Mouse (Mus musculus) heart, postnatal 0 days (tissue): ENCODE results near the gene Mtf2. TPM values are rescaled to one million over a fixed set of nuclear protein-coding genes. Genes with fewer than 3 reads are reported as not detected.

Source experiments
- ATAC-seq: fragments of 200-750 bp; cut with Nextera tagmentation; 2 replicates; pipeline ENCODE4 v1.8.0; 2017; ENCODE audit warnings: low read depth, moderate number of reproducible peaks, moderate library complexity; ENCODE audit not compliant: insufficient read depth
- DNase-seq: peaks from one replicate; pipeline ENCODE4 v3.0.0-alpha.2; 2016; ENCODE audit warnings: low spot score
- H3K27ac ChIP-seq: fragments of 300-500 bp; sonication (generic); 2 replicates; pipeline ENCODE4 v1.5.1; 2014; ENCODE audit warnings: low read depth, mild to moderate bottlenecking
- H3K27me3 ChIP-seq: fragments of 300-500 bp; sonication (generic); 2 replicates; pipeline ENCODE4 v1.6.1; 2014; ENCODE audit warnings: low read length, mixed read lengths; ENCODE audit not compliant: control insufficient read depth, insufficient read depth
- H3K36me3 ChIP-seq: fragments of 300-500 bp; sonication (generic); replicated peaks from 2 replicates; pipeline ENCODE4 v1.6.1; 2014; ENCODE audit warnings: low read length, mixed read lengths; ENCODE audit not compliant: control insufficient read depth, insufficient read depth
- H3K4me1 ChIP-seq: fragments of 300-500 bp; sonication (generic); 2 replicates; pipeline ENCODE4 v1.6.1; 2014; ENCODE audit warnings: antibody characterized with exemption; ENCODE audit not compliant: control insufficient read depth, insufficient read depth
- H3K4me2 ChIP-seq: fragments of 300-500 bp; sonication (generic); 2 replicates; pipeline ENCODE4 v1.6.1; 2014; ENCODE audit warnings: low read depth, mild to moderate bottlenecking, low read length, moderate library complexity
- H3K4me3 ChIP-seq: fragments of 300-500 bp; sonication (generic); 2 replicates; pipeline ENCODE4 v1.5.1; 2014; ENCODE audit warnings: low read depth, low read length
- H3K9ac ChIP-seq: fragments of 300-500 bp; sonication (generic); replicated peaks from 2 replicates; pipeline ENCODE4 v1.6.1; 2014; ENCODE audit warnings: low read depth, low read length, mixed read lengths
- H3K9me3 ChIP-seq: fragments of 300-500 bp; sonication (generic); replicated peaks from 2 replicates; pipeline ENCODE4 v1.6.1; 2016; ENCODE audit warnings: low read length; ENCODE audit not compliant: control insufficient read depth
- CTCF ChIP-seq: IDR thresholded peaks from 2 replicates; pipeline ENCODE4 v1.5.1; 2016; ENCODE audit warnings: antibody characterized with exemption, control low read depth, low read depth
- EP300 ChIP-seq: IDR thresholded peaks from 2 replicates; pipeline ENCODE4 v1.6.1; 2016; ENCODE audit warnings: antibody characterized with exemption, low read depth
- WGBS: fragments of 180-500 bp; shearing (Covaris S2); extraction: QIAGEN DNeasy Blood & Tissue Kit; methylation state at CpG from one replicate; pipeline ENCODE4 v1.1.7; 2014; 5-methylcytosine and 5-hydroxymethylcytosine counted together
- polyA plus RNA-seq: library from polyadenylated mRNA; unstranded; fragments of >200 nt; fragmentation: Nextera tagmentation; extraction: Ambion mirVana; gene quantifications from 2 replicates; pipeline ENCODE4 v1.2.1, GENCODE M21; 2015
- total RNA-seq: library from RNA; depleted of rRNA; stranded (reverse); fragments of >200 nt; gene quantifications from 2 replicates; pipeline ENCODE4 v1.2.3, GENCODE M21; 2014; ENCODE audit warnings: low replicate concordance; rRNA removed

Mtf2 gene
- total and polyA plus RNA-seq, 2 experiments from 2014 or later, result 20.2 to 38.1 TPM

- Histone ChIP-seq H3K9ac (peak overlapping the region; percentile 87), H3K4me1 (no peaks in the 10 kb centered on the region), H3K9me3 (no peaks in the 10 kb centered on the region), H3K27me3 (no peaks in the 10 kb centered on the region), H3K36me3 (peaks cover 8% of the 10 kb centered on the region; the same call in 1 of the 2 replicates), H3K4me3 (peak overlapping the region; percentile 91), H3K4me2 (peak overlapping the region; percentile 86), H3K27ac (peak overlapping the region; percentile 97)
- WGBS, result under 1% methylated on average over 32 of the region's 32 CpGs
- DNase-seq, result peak; percentile 55
- peak; percentile 21 for ATAC-seq
- TF ChIP-seq CTCF (no peak), EP300 (no peak)
These were observed 66.5 kb downstream of the Mtf2 start for GRCm38 (mm10) chr5:108131849-108132440.

GRCm38 (mm10) chr5:108132441-108133243 is 67.2 kb downstream of the Mtf2 start, which contains the start of the genes Tmed5 and Ccdc18:
Gene Tmed5, minus strand, starts transcription at chr5:108132620.
Gene Ccdc18, plus strand, starts transcription at chr5:108132875.
- no peaks in the 10 kb centered on the region for H3K27me3 ChIP-seq
- H3K9ac ChIP-seq, result peak within 1 kb of the TSS; percentile 87
- peak within 1 kb of the TSS; percentile 97 for H3K27ac ChIP-seq
- H3K4me1 ChIP-seq, result no peaks in the 10 kb centered on the region
- H3K4me2 ChIP-seq, result peak within 1 kb of the TSS; percentile 86
- H3K9me3 ChIP-seq, result no peaks in the 10 kb centered on the region
- WGBS, result under 1% methylated on average over 65 of the region's 65 CpGs
- DNase-seq, result peak; percentile 98
- peak; percentile 99 for ATAC-seq
- H3K36me3 ChIP-seq, result peaks cover 8% of the 10 kb centered on the region; the same call in 1 of the 2 replicates
- TF ChIP-seq CTCF (peak; percentile 37; the same call in 1 of the 2 replicates), EP300 (no peak)
- peak within 1 kb of the TSS; percentile 91 for H3K4me3 ChIP-seq

- TF ChIP-seq EP300, result no peak
- TF ChIP-seq CTCF, result no peak
- ATAC-seq (no peak), DNase-seq (no peak)
- 93% methylated on average over 1 of the region's 1 CpGs for WGBS
- Histone ChIP-seq H3K27ac (no peak overlapping the region), H3K36me3 (no peaks in the 10 kb centered on the region), H3K4me2 (no peak overlapping the region), H3K4me3 (no peak overlapping the region), H3K9ac (no peak overlapping the region), H3K9me3 (no peaks in the 10 kb centered on the region), H3K4me1 (no peaks in the 10 kb centered on the region), H3K27me3 (no peaks in the 10 kb centered on the region)
These were observed 87.1 kb downstream of the Mtf2 start for GRCm38 (mm10) chr5:108152592-108152991.

Other genes with a start within 250 kb of the Mtf2 start
- gene Ube2d2b, start 235.6 kb upstream of the Mtf2 start, total RNA-seq, result not detected in 2 replicates
- gene Ube2d2b, start 235.6 kb upstream of the Mtf2 start, polyA plus RNA-seq, result not detected in 2 replicates
- gene Evi5, start 190.6 kb upstream of the Mtf2 start, total RNA-seq, result 55.9 and 66.6 TPM in 2 replicates
- gene Evi5, start 190.6 kb upstream of the Mtf2 start, polyA plus RNA-seq, result 35.8 and 38.4 TPM in 2 replicates
- 201 and 233 TPM in 2 replicates for gene Rpl5, start 165.2 kb upstream of the Mtf2 start, total RNA-seq
- gene Rpl5, start 165.2 kb upstream of the Mtf2 start, polyA plus RNA-seq, result 22.1 and 26.8 TPM in 2 replicates
- gene Fam69a, start 78.6 kb upstream of the Mtf2 start, total RNA-seq, result 1.9 and 5.7 TPM in 2 replicates
- 18.6 and 19.2 TPM in 2 replicates for gene Fam69a, start 78.6 kb upstream of the Mtf2 start, polyA plus RNA-seq
- gene Tmed5, start 66.9 kb downstream of the Mtf2 start, total RNA-seq, result 30.1 and 40.4 TPM in 2 replicates
- 23.2 and 25.8 TPM in 2 replicates for gene Tmed5, start 66.9 kb downstream of the Mtf2 start, polyA plus RNA-seq
- gene Ccdc18, start 67.2 kb downstream of the Mtf2 start, total RNA-seq, result 1.5 and 10.9 TPM in 2 replicates
- 1.4 and 1.7 TPM in 2 replicates for gene Ccdc18, start 67.2 kb downstream of the Mtf2 start, polyA plus RNA-seq
- gene Dr1, start 203.2 kb downstream of the Mtf2 start, total RNA-seq, result 22.6 and 24.4 TPM in 2 replicates
- 20.6 and 21.8 TPM in 2 replicates for gene Dr1, start 203.2 kb downstream of the Mtf2 start, polyA plus RNA-seq
- gene Pigg, start 246.9 kb downstream of the Mtf2 start, total RNA-seq, result 6.5 and 8.8 TPM in 2 replicates
- 4.4 and 4.6 TPM in 2 replicates for gene Pigg, start 246.9 kb downstream of the Mtf2 start, polyA plus RNA-seq